ENCODE assay signal across 8 mouse cellular contexts in genomic region chr13:113871853-113872252, GRCm38 (mm10).
DNase-seq lines count a peak whose midpoint lies in the region; ATAC-seq lines count a peak whose summit lies in the region.

No protein-coding gene starts in this region.

- H3K9me3 ChIP-seq in heart, embryonic 11.5 days (replicated peaks; ENCODE audit: control insufficient read depth, low read length), result no peaks in the 10 kb centered on the region

- H3K4me1 ChIP-seq in heart, embryonic 11.5 days (ENCODE audit: control insufficient read depth, insufficient read depth, low read length), result peaks cover 19% of the 10 kb centered on the region; the same call in 1 of the 2 replicates

- H3K36me3 ChIP-seq in heart, embryonic 11.5 days (ENCODE audit: control insufficient read depth, insufficient read depth, low read length), result no peaks in the 10 kb centered on the region

- DNase-seq in Muller cell, postnatal 12 days (ENCODE audit: inconsistent ontology term), result peak; percentile 33
- DNase-seq in adrenal gland, postnatal 36 days, result peak; percentile 59 to 76
- DNase-seq in kidney, postnatal 25 days, result peak; percentile 68 to 78
- no peak for DNase-seq in yolk sac, embryonic 10.5 days (ENCODE audit: low spot score)
- no peak for DNase-seq in thymus, postnatal 36 days
- no peak for DNase-seq in left cerebral cortex, adult 18-20 months (ENCODE audit: low spot score in 2 of 2)
- no peak for DNase-seq in natural killer cell, adult 2 months (ENCODE audit: low spot score in 2 of 2)

- H3K27ac ChIP-seq in heart, embryonic 11.5 days (ENCODE audit: low read depth, low read length), result no peak overlapping the region

- H3K4me2 ChIP-seq in heart, embryonic 11.5 days, result peak overlapping the region; percentile 22

- 46% methylated on average over 13 of the region's 13 CpGs for WGBS in heart, embryonic 11.5 days (ENCODE audit: insufficient replicate concordance)

- no peak overlapping the region for H3K9ac ChIP-seq in heart, embryonic 11.5 days (ENCODE audit: low read depth, low read length)

- ATAC-seq in heart, embryonic 11.5 days (replicated peaks; ENCODE audit: insufficient number of reproducible peaks, low FRiP score, low TSS enrichment), result no peak

- no peak overlapping the region for H3K4me3 ChIP-seq in heart, embryonic 11.5 days (ENCODE audit: low read depth, low read length)

- no peaks in the 10 kb centered on the region for H3K27me3 ChIP-seq in heart, embryonic 11.5 days (ENCODE audit: control insufficient read depth, insufficient read depth, low read length)

Comparison
In these comparisons a context has a peak if more than half of its experiments do, and no peak if none do; other contexts are left out.
1. DNase-seq: peak in Muller cell, postnatal 12 days (single experiment), adrenal gland, postnatal 36 days (2 of 2) and kidney, postnatal 25 days (2 of 2); none in yolk sac, embryonic 10.5 days (single experiment), thymus, postnatal 36 days (0 of 2), left cerebral cortex, adult 18-20 months (0 of 2) and natural killer cell, adult 2 months (0 of 2).